Comparison of ENCODE assay signal across 9 mouse cellular contexts in the genomic region with DNA sequence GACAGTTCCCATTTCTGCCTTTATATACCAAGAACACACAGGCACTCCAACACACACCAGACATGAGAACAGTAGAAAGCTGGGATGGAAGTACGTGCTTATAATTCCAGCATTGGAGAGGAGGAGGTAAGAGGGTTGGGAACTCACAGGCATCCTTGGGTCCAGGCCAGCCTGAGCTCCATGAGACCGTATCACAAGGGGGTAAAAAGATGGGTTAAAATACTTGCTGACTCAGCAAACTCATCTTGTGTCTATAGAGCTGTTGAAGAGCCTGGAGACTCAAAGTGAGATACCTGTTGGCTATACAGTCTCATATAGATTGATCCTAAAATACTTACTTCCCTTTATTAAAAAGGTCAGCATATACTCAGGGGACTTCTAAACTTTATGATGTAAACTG. TPM values are rescaled to one million over a fixed set of nuclear protein-coding genes. Genes with fewer than 3 reads are reported as not detected.
DNase-seq lines count a peak whose midpoint lies in the region; ATAC-seq and TF ChIP-seq lines count a peak whose summit lies in the region.
"Had no signal": no experiment of that assay in that cellular context is flagged by ENCODE, and none has a peak within 500 bp of the region (broad histone marks: within the 10 kb centered on the region; RNA-seq: fewer than 3 reads in every experiment).

No protein-coding gene starts in this region.

- no peaks in the 10 kb centered on the region for H3K27me3 ChIP-seq in intestine, embryonic 14.5 days (replicated peaks; ENCODE audit: control insufficient read depth, insufficient read depth, low read length)
- no peaks in the 10 kb centered on the region for H3K27me3 ChIP-seq in intestine, embryonic 16.5 days (replicated peaks; ENCODE audit: control insufficient read depth, insufficient read depth, low read length)
- no peaks in the 10 kb centered on the region for H3K27me3 ChIP-seq in embryonic facial prominence, embryonic 13.5 days
- H3K27me3 ChIP-seq in intestine, postnatal 0 days (replicated peaks; ENCODE audit: control insufficient read depth, insufficient read depth, low read length): no peaks in the 10 kb centered on the region
- H3K27me3 ChIP-seq in neural tube, embryonic 12.5 days (replicated peaks): no peaks in the 10 kb centered on the region

- ATAC-seq in intestine, embryonic 14.5 days (replicated peaks; ENCODE audit: low FRiP score, low TSS enrichment, low read depth): no peak
- no peak for ATAC-seq in intestine, embryonic 16.5 days
- ATAC-seq in embryonic facial prominence, embryonic 13.5 days (ENCODE audit: insufficient number of reproducible peaks, insufficient read depth, low FRiP score, low TSS enrichment, low read depth): no peak
- no peak for ATAC-seq in intestine, postnatal 0 days
- ATAC-seq in neural tube, embryonic 12.5 days (ENCODE audit: low FRiP score, low read depth): no peak

- peak overlapping the region; percentile 87; the same call in 1 of the 2 replicates for H3K4me3 ChIP-seq in intestine, embryonic 14.5 days (ENCODE audit: low read depth, low read length)
- H3K4me3 ChIP-seq in intestine, embryonic 16.5 days (ENCODE audit: low read length): no peak overlapping the region
- peak overlapping the region; percentile 87 for H3K4me3 ChIP-seq in embryonic facial prominence, embryonic 13.5 days
- H3K4me3 ChIP-seq in intestine, postnatal 0 days (ENCODE audit: low read depth, low read length): peak overlapping the region; percentile 95; the same call in 1 of the 2 replicates
- no peak overlapping the region for H3K4me3 ChIP-seq in neural tube, embryonic 12.5 days

- 90% methylated on average over 2 of the region's 2 CpGs for WGBS in intestine, embryonic 14.5 days
- 92% methylated on average over 2 of the region's 2 CpGs for WGBS in intestine, embryonic 16.5 days
- 92% methylated on average over 2 of the region's 2 CpGs for WGBS in embryonic facial prominence, embryonic 13.5 days
- WGBS in intestine, postnatal 0 days: 84% methylated on average over 2 of the region's 2 CpGs
- 94% methylated on average over 2 of the region's 2 CpGs for WGBS in neural tube, embryonic 12.5 days

- H3K4me2 ChIP-seq in intestine, embryonic 14.5 days (ENCODE audit: low read length): peak overlapping the region; percentile 68
- H3K4me2 ChIP-seq in intestine, embryonic 16.5 days (ENCODE audit: low read depth, low read length): no peak overlapping the region
- peak overlapping the region; percentile 65 for H3K4me2 ChIP-seq in embryonic facial prominence, embryonic 13.5 days
- peak overlapping the region; percentile 72 for H3K4me2 ChIP-seq in intestine, postnatal 0 days (replicated peaks; ENCODE audit: low read depth)
- H3K4me2 ChIP-seq in neural tube, embryonic 12.5 days (replicated peaks): peak overlapping the region; percentile 63

- no peak overlapping the region for H3K27ac ChIP-seq in intestine, embryonic 14.5 days (ENCODE audit: low read depth)
- no peak overlapping the region for H3K27ac ChIP-seq in intestine, embryonic 16.5 days (ENCODE audit: low read length)
- H3K27ac ChIP-seq in embryonic facial prominence, embryonic 13.5 days: no peak overlapping the region
- no peak overlapping the region for H3K27ac ChIP-seq in intestine, postnatal 0 days (ENCODE audit: low read depth, low read length)
- H3K27ac ChIP-seq in neural tube, embryonic 12.5 days: no peak overlapping the region

- no peak for TF ChIP-seq CTCF in intestine, postnatal 0 days (IDR thresholded peaks at IDR 0.05; ENCODE audit: low read depth)

- H3K9me3 ChIP-seq in intestine, embryonic 14.5 days (ENCODE audit: control insufficient read depth, low read length): no peaks in the 10 kb centered on the region
- no peaks in the 10 kb centered on the region for H3K9me3 ChIP-seq in intestine, embryonic 16.5 days (ENCODE audit: control insufficient read depth, low read length)
- H3K9me3 ChIP-seq in embryonic facial prominence, embryonic 13.5 days: no peaks in the 10 kb centered on the region
- no peaks in the 10 kb centered on the region for H3K9me3 ChIP-seq in intestine, postnatal 0 days (ENCODE audit: control insufficient read depth)
- H3K9me3 ChIP-seq in neural tube, embryonic 12.5 days: no peaks in the 10 kb centered on the region

- H3K9ac ChIP-seq in intestine, embryonic 14.5 days (ENCODE audit: low read length): no peak overlapping the region
- no peak overlapping the region for H3K9ac ChIP-seq in intestine, embryonic 16.5 days (ENCODE audit: low read depth, low read length)
- no peak overlapping the region for H3K9ac ChIP-seq in embryonic facial prominence, embryonic 13.5 days
- H3K9ac ChIP-seq in intestine, postnatal 0 days (ENCODE audit: low read depth, low read length): no peak overlapping the region
- H3K9ac ChIP-seq in neural tube, embryonic 12.5 days: no peak overlapping the region

- DNase-seq in intestine, embryonic 14.5 days (ENCODE audit: low spot score): no peak
- DNase-seq in adrenal gland, postnatal 36 days: no peak
- no peak for DNase-seq in retina, embryonic 14.5 days (ENCODE audit: low spot score)
- DNase-seq: lung, adult 18-20 months had no signal

- peaks cover 6% of the 10 kb centered on the region; the same call in 1 of the 2 replicates for H3K4me1 ChIP-seq in intestine, embryonic 14.5 days (replicated peaks; ENCODE audit: control insufficient read depth, insufficient read depth, low read length)
- peaks cover 2% of the 10 kb centered on the region; the same call in 1 of the 2 replicates for H3K4me1 ChIP-seq in intestine, embryonic 16.5 days (ENCODE audit: control insufficient read depth, insufficient read depth, low read length)
- peaks cover 10% of the 10 kb centered on the region for H3K4me1 ChIP-seq in embryonic facial prominence, embryonic 13.5 days
- 0 out of 2 replicates have a peak, but pooled peaks cover 4% of the 10 kb centered on the region for H3K4me1 ChIP-seq in intestine, postnatal 0 days (replicated peaks; ENCODE audit: control insufficient read depth, insufficient read depth, low read length)
- H3K4me1 ChIP-seq in neural tube, embryonic 12.5 days: peaks cover 3% of the 10 kb centered on the region

- H3K36me3 ChIP-seq in intestine, embryonic 14.5 days (ENCODE audit: control insufficient read depth, insufficient read depth, low read length): peaks cover 18% of the 10 kb centered on the region
- peaks cover 3% of the 10 kb centered on the region; the same call in 1 of the 2 replicates for H3K36me3 ChIP-seq in intestine, embryonic 16.5 days (ENCODE audit: control insufficient read depth, insufficient read depth, low read length)
- H3K36me3 ChIP-seq in embryonic facial prominence, embryonic 13.5 days: peaks cover 22% of the 10 kb centered on the region
- peaks cover 13% of the 10 kb centered on the region for H3K36me3 ChIP-seq in intestine, postnatal 0 days (ENCODE audit: control insufficient read depth, insufficient read depth)
- H3K36me3 ChIP-seq in neural tube, embryonic 12.5 days: peaks cover 12% of the 10 kb centered on the region

RNA-seq across cellular contexts. Expression of a gene that starts 1.3 kb away (rescaled TPM):
- polyA plus RNA-seq in intestine, embryonic 14.5 days (2014; fragmentation: Nextera tagmentation; extraction: Ambion mirVana): 11.3 and 11.9 TPM in 2 replicates
- 7.0 and 7.6 TPM in 2 replicates for polyA plus RNA-seq in intestine, embryonic 16.5 days (2015; fragmentation: Nextera tagmentation; extraction: Ambion mirVana)
- 9.1 and 10.1 TPM in 2 replicates for polyA plus RNA-seq in embryonic facial prominence, embryonic 13.5 days (2015; fragmentation: Nextera tagmentation; extraction: Ambion mirVana)
- 3.7 and 3.8 TPM in 2 replicates for polyA plus RNA-seq in intestine, postnatal 0 days (2015; fragmentation: Nextera tagmentation; extraction: Ambion mirVana)
- 9.6 and 10.5 TPM in 2 replicates for polyA plus RNA-seq in neural tube, embryonic 12.5 days (2016; fragmentation: Nextera tagmentation; extraction: Ambion mirVana)
- total RNA-seq in adrenal gland, postnatal 36 days (2021): 10 to 100 TPM; 18.4 to 20.5 TPM

RNA-seq across cellular contexts. Expression of a gene that starts 30.6 kb away (rescaled TPM):
- polyA plus RNA-seq in intestine, embryonic 14.5 days (2014; fragmentation: Nextera tagmentation; extraction: Ambion mirVana): 318 and 332 TPM in 2 replicates
- polyA plus RNA-seq in intestine, embryonic 16.5 days (2015; fragmentation: Nextera tagmentation; extraction: Ambion mirVana): 385 and 440 TPM in 2 replicates
- polyA plus RNA-seq in embryonic facial prominence, embryonic 13.5 days (2015; fragmentation: Nextera tagmentation; extraction: Ambion mirVana): 239 and 303 TPM in 2 replicates
- 2,008 and 2,179 TPM in 2 replicates for polyA plus RNA-seq in intestine, postnatal 0 days (2015; fragmentation: Nextera tagmentation; extraction: Ambion mirVana)
- 115 and 118 TPM in 2 replicates for polyA plus RNA-seq in neural tube, embryonic 12.5 days (2016; fragmentation: Nextera tagmentation; extraction: Ambion mirVana)
- 100 to 1,000 TPM; 632 to 981 TPM for total RNA-seq in adrenal gland, postnatal 36 days (2021)

RNA-seq across cellular contexts. Expression of a gene that starts 43.6 kb away (rescaled TPM):
- polyA plus RNA-seq in intestine, embryonic 14.5 days (2014; fragmentation: Nextera tagmentation; extraction: Ambion mirVana): not detected in 2 replicates
- polyA plus RNA-seq in intestine, embryonic 16.5 days (2015; fragmentation: Nextera tagmentation; extraction: Ambion mirVana): not detected in 2 replicates
- not detected in 2 replicates for polyA plus RNA-seq in embryonic facial prominence, embryonic 13.5 days (2015; fragmentation: Nextera tagmentation; extraction: Ambion mirVana)
- polyA plus RNA-seq in intestine, postnatal 0 days (2015; fragmentation: Nextera tagmentation; extraction: Ambion mirVana): 0.10 TPM in 1 of 2 replicates, not detected in the other
- polyA plus RNA-seq in neural tube, embryonic 12.5 days (2016; fragmentation: Nextera tagmentation; extraction: Ambion mirVana): not detected in 2 replicates
- under 1 TPM; 0.16 to 0.17 TPM for total RNA-seq in adrenal gland, postnatal 36 days (2021)
- polyA plus RNA-seq: kidney, embryonic 16.5 days had no signal

Comparison
In these comparisons a context has a peak if more than half of its experiments do, and no peak if none do; other contexts are left out.
1. H3K4me3 ChIP-seq: peak in intestine, embryonic 14.5 days (single experiment), embryonic facial prominence, embryonic 13.5 days (single experiment) and intestine, postnatal 0 days (single experiment); none in intestine, embryonic 16.5 days (single experiment) and neural tube, embryonic 12.5 days (single experiment).